Mouse (Mus musculus) bone marrow, adult 2 months (tissue): ENCODE results near the gene Naif1.

Experiments
- CTCF ChIP-seq: fragments of 200-500 bp; IDR thresholded peaks from 2 replicates; pipeline ENCODE4 v1.5.1; 2011; ENCODE audit warnings: low read length, control low read depth; ENCODE audit not compliant: control insufficient read depth, insufficient read depth
- POLR2A ChIP-seq: fragments of 200-500 bp; IDR thresholded peaks from 2 replicates; pipeline ENCODE4 v1.6.1; 2011; ENCODE audit warnings: low read depth, mild to moderate bottlenecking, control low read depth, low read length, borderline replicate concordance; ENCODE audit not compliant: control insufficient read depth

DNA sequence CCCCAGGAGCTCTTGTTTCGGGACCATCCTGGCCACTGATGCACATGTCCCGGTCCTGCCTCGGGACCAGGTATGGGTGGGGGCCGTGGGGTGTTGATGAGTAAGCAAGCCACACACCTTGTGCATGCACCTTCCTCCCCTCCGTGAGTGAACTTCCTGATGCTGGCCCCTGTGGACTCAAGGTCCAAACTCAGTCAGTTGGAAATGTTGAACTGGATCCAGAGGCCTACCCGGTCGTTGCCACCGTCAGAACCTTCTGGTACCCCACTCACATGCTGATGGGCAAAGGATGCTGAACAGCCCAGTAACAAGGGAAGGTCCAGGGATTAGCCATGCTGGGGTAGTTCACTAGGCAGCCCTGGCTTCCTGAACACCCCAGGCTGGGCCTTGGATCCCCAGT lies 32.1 kb downstream of the Naif1 start:
- no peak for TF ChIP-seq CTCF
- no peak for TF ChIP-seq POLR2A
